Mouse (Mus musculus): ENCODE results near the gene Rps5. TPM values are rescaled to one million over a fixed set of nuclear protein-coding genes. Genes with fewer than 3 reads are reported as not detected.
A peak's percentile ranks its signal among the peaks of the same experiment; 100 is the strongest.
"Not testable (repeated sequence)": the region's sequence is repeated elsewhere in the genome, so short reads cannot be mapped to it uniquely, and the experiment has no call there.

Gene Rps5
- polyA plus RNA-seq (2012; rRNA removed), result 2,106 and 2,648 TPM in 2 replicates

GRCm38 (mm10) chr7:12921705-12922465 is at the start of gene Rps5:
TSS of gene Rps5 (plus strand) at chr7:12922290.
- peaks cover 3% of the 10 kb centered on the region; the same call in 1 of the 2 replicates for H3K4me1 ChIP-seq (ENCODE audit: control insufficient read depth, insufficient read depth, insufficient read length)
- WGBS, result under 1% methylated on average over 55 of the region's 55 CpGs
- peak; percentile 98 to 99 for DNase-seq (ENCODE audit: low read depth in 1 of 2, low spot score in 2 of 2)
- H3K27me3 ChIP-seq (ENCODE audit: control insufficient read depth, insufficient read depth, low read length), result no peaks in the 10 kb centered on the region
- H3K4me3 ChIP-seq (ENCODE audit: extremely low read depth, insufficient read depth, insufficient read length), result peak within 1 kb of the TSS; percentile 85
- peak within 1 kb of the TSS; percentile 92 for H3K27ac ChIP-seq (ENCODE audit: insufficient read depth, low read length)
- peaks cover 26% of the 10 kb centered on the region for H3K36me3 ChIP-seq (ENCODE audit: control insufficient read depth, insufficient read depth, low read length)
- TF ChIP-seq POLR2A (IDR thresholded peaks at IDR 0.05; ENCODE audit: low read depth, low read length) (peak; percentile 93), CTCF (IDR thresholded peaks at IDR 0.05; ENCODE audit: extremely low read depth, insufficient read depth, insufficient read length, insufficient replicate concordance) (peak; percentile 61; the same call in 1 of the 2 replicates)

- TF ChIP-seq POLR2A (IDR thresholded peaks at IDR 0.05; ENCODE audit: low read depth, low read length) (no peak), CTCF (IDR thresholded peaks at IDR 0.05; ENCODE audit: extremely low read depth, insufficient read depth, insufficient read length, insufficient replicate concordance) (no peak)
- H3K27ac ChIP-seq (ENCODE audit: insufficient read depth, low read length), result no peak overlapping the region
- no peaks in the 10 kb centered on the region for H3K27me3 ChIP-seq (ENCODE audit: control insufficient read depth, insufficient read depth, low read length)
- H3K4me3 ChIP-seq (ENCODE audit: extremely low read depth, insufficient read depth, insufficient read length), result no peak overlapping the region
- peak in 1 of 2 experiments; percentile 30 for DNase-seq (ENCODE audit: low read depth in 1 of 2, low spot score in 2 of 2)
- WGBS, result 9% methylated on average over 3 of the region's 3 CpGs
- no peaks in the 10 kb centered on the region for H3K36me3 ChIP-seq (ENCODE audit: control insufficient read depth, insufficient read depth, low read length)
- no peaks in the 10 kb centered on the region for H3K4me1 ChIP-seq (ENCODE audit: control insufficient read depth, insufficient read depth, insufficient read length)
These were observed 47.8 kb upstream of the Rps5 start for GRCm38 (mm10) chr7:12874301-12874700.

GRCm38 (mm10) chr7:12880036-12880435 is 42.1 kb upstream of the Rps5 start:
- no peak overlapping the region for H3K4me3 ChIP-seq (ENCODE audit: extremely low read depth, insufficient read depth, insufficient read length)
- H3K36me3 ChIP-seq (ENCODE audit: control insufficient read depth, insufficient read depth, low read length), result no peaks in the 10 kb centered on the region; the same call in 1 of the 2 replicates
- TF ChIP-seq POLR2A (IDR thresholded peaks at IDR 0.05; ENCODE audit: low read depth, low read length) (no peak), CTCF (IDR thresholded peaks at IDR 0.05; ENCODE audit: extremely low read depth, insufficient read depth, insufficient read length, insufficient replicate concordance) (no peak)
- H3K4me1 ChIP-seq (ENCODE audit: control insufficient read depth, insufficient read depth, insufficient read length), result peaks cover 6% of the 10 kb centered on the region; the same call in 1 of the 2 replicates
- DNase-seq (ENCODE audit: low read depth in 1 of 2, low spot score in 2 of 2), result no peak
- no peak overlapping the region for H3K27ac ChIP-seq (ENCODE audit: insufficient read depth, low read length)
- no peaks in the 10 kb centered on the region for H3K27me3 ChIP-seq (ENCODE audit: control insufficient read depth, insufficient read depth, low read length)

DNA sequence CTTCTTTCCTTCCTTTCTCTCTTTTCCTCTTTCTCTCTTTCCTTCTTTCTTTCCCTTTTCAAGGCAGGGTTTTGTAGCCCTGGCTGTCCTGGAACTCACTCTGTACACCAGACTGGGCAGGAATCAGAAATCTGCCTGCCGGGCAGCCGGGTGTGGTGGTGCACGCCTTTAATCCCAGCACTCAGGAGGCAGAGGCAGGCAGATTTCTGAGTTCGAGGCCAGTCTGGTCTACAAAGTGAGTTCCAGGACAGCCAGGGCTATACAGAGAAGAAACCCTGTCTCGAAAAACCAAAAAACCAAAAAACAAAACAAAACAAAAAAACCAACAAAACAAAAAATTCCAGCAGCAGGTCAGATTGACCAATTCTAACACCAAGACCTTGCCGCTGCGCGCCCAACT is 41.6 kb upstream of the Rps5 start:
- H3K4me3 ChIP-seq (ENCODE audit: extremely low read depth, insufficient read depth, insufficient read length), result peak overlapping the region; percentile 57
- H3K4me1 ChIP-seq (ENCODE audit: control insufficient read depth, insufficient read depth, insufficient read length); H3K27ac ChIP-seq (ENCODE audit: insufficient read depth, low read length); H3K27me3 ChIP-seq (ENCODE audit: control insufficient read depth, insufficient read depth, low read length); DNase-seq (ENCODE audit: low read depth in 1 of 2, low spot score in 2 of 2); H3K36me3 ChIP-seq (ENCODE audit: control insufficient read depth, insufficient read depth, low read length): not testable (repeated sequence)
- 35% methylated on average over 8 of the region's 8 CpGs for WGBS

GRCm38 (mm10) chr7:12880911-12881660 is 41.0 kb upstream of the Rps5 start, which contains the start of gene Zfp128:
TSS of gene Zfp128 (plus strand) at chr7:12881177.
- under 1% methylated on average over 35 of the region's 35 CpGs for whole genome bisulfite sequencing

GRCm38 (mm10) chr7:12886563-12887266 is 35.4 kb upstream of the Rps5 start:
- WGBS, result 90% methylated on average over 12 of the region's 12 CpGs
- peaks cover 8% of the 10 kb centered on the region for H3K36me3 ChIP-seq (ENCODE audit: control insufficient read depth, insufficient read depth, low read length)
- no peak for DNase-seq (ENCODE audit: low read depth in 1 of 2, low spot score in 2 of 2)
- H3K4me3 ChIP-seq (ENCODE audit: extremely low read depth, insufficient read depth, insufficient read length), result no peak overlapping the region
- H3K4me1 ChIP-seq (ENCODE audit: control insufficient read depth, insufficient read depth, insufficient read length), result peaks cover under 1% of the 10 kb centered on the region; the same call in 1 of the 2 replicates
- no peaks in the 10 kb centered on the region for H3K27me3 ChIP-seq (ENCODE audit: control insufficient read depth, insufficient read depth, low read length)
- TF ChIP-seq POLR2A (IDR thresholded peaks at IDR 0.05; ENCODE audit: low read depth, low read length) (no peak), CTCF (IDR thresholded peaks at IDR 0.05; ENCODE audit: extremely low read depth, insufficient read depth, insufficient read length, insufficient replicate concordance) (no peak)
- no peak overlapping the region for H3K27ac ChIP-seq (ENCODE audit: insufficient read depth, low read length)

More at GRCm38 (mm10) chr7:12880911-12881660, 41.0 kb upstream of the Rps5 start, which contains the start of gene Zfp128:
- peak; percentile 77 to 94 for DNase-seq (ENCODE audit: low read depth in 1 of 2, low spot score in 2 of 2)
- peak within 1 kb of the TSS; percentile 66 for H3K4me3 ChIP-seq (ENCODE audit: extremely low read depth, insufficient read depth, insufficient read length)
- peaks cover 6% of the 10 kb centered on the region; the same call in 1 of the 2 replicates for H3K4me1 ChIP-seq (ENCODE audit: control insufficient read depth, insufficient read depth, insufficient read length)
- TF ChIP-seq POLR2A (IDR thresholded peaks at IDR 0.05; ENCODE audit: low read depth, low read length) (no peak), CTCF (IDR thresholded peaks at IDR 0.05; ENCODE audit: extremely low read depth, insufficient read depth, insufficient read length, insufficient replicate concordance) (no peak)
- no peak within 1 kb of the TSS for H3K27ac ChIP-seq (ENCODE audit: insufficient read depth, low read length)
- no peaks in the 10 kb centered on the region for H3K27me3 ChIP-seq (ENCODE audit: control insufficient read depth, insufficient read depth, low read length)
- H3K36me3 ChIP-seq (ENCODE audit: control insufficient read depth, insufficient read depth, low read length), result peaks cover 1% of the 10 kb centered on the region; the same call in 1 of the 2 replicates
